Mouse (Mus musculus) CH12.LX (cell line): Measurements from ENCODE around the gene Nudt19. TPM values are rescaled to one million over a fixed set of nuclear protein-coding genes. Genes with fewer than 3 reads are reported as not detected.

Experiments
- DNase-seq: peaks from one replicate; pipeline ENCODE4 v3.0.0-alpha.2; 2013; ENCODE audit errors: extremely low read depth
- H3K27ac ChIP-seq: 2 replicates; pipeline ENCODE4 v1.5.1; 2012; ENCODE audit warnings: low read depth, mild to moderate bottlenecking, control low read depth, moderate library complexity; ENCODE audit not compliant: insufficient read depth
- H3K27me3 ChIP-seq: replicated peaks from 2 replicates; pipeline ENCODE3; 2012; ENCODE audit warnings: inconsistent platforms
- H3K36me3 ChIP-seq, 2 experiments: replicated peaks in 1 of 2; 2 replicates each; pipeline versions ENCODE3 to v1.6.1; 2012; ENCODE audit warnings: inconsistent platforms in 1 of 2, low read length in 1 of 2, mild to moderate bottlenecking in 1 of 2, mixed read lengths in 1 of 2, moderate library complexity in 1 of 2; ENCODE audit not compliant: control insufficient read depth in 1 of 2, insufficient read depth in 1 of 2
- H3K4me1 ChIP-seq, 2 experiments: 2 replicates each; pipeline ENCODE4 v1.6.1; 2012; ENCODE audit warnings: inconsistent platforms in 1 of 2, moderate library complexity in 1 of 2; ENCODE audit not compliant: insufficient read depth in 2 of 2, control insufficient read depth in 1 of 2
- H3K4me2 ChIP-seq: 2 replicates; pipeline ENCODE4 v1.6.1; 2012; ENCODE audit warnings: low read depth, mild to moderate bottlenecking, control low read depth; ENCODE audit not compliant: poor library complexity, insufficient read depth, severe bottlenecking
- H3K4me3 ChIP-seq, 3 experiments: fragments of 150-350 bp in 1 of 3; sonication (generic) in 1 of 3; replicated peaks in 1 of 3; 2 replicates each; pipeline versions ENCODE3 to v1.5.1; 2011 to 2012; ENCODE audit warnings: low read depth in 2 of 3, low read length in 2 of 3, mild to moderate bottlenecking in 2 of 3, moderate library complexity in 2 of 3, control low read depth in 1 of 3, improper control_type of control experiment in 1 of 3, inconsistent platforms in 1 of 3, mixed read lengths in 1 of 3; ENCODE audit not compliant: poor library complexity in 1 of 3
- H3K79me2 ChIP-seq: replicated peaks from 2 replicates; pipeline ENCODE4 v1.6.1; 2012; ENCODE audit warnings: mild to moderate bottlenecking, moderate library complexity; ENCODE audit not compliant: control insufficient read depth, poor library complexity, insufficient read depth, severe bottlenecking; ENCODE audit errors: extremely low read depth
- H3K9ac ChIP-seq: 2 replicates; pipeline ENCODE4 v1.6.1; 2012; ENCODE audit warnings: low read depth, mild to moderate bottlenecking, control low read depth, moderate library complexity; ENCODE audit not compliant: insufficient read depth
- H3K9me3 ChIP-seq: replicated peaks from 2 replicates; pipeline ENCODE3; 2012; ENCODE audit warnings: low read length, inconsistent platforms, mixed read lengths
- BHLHE40 ChIP-seq: IDR thresholded peaks from 2 replicates; pipeline ENCODE4 v1.6.1; 2011; ENCODE audit warnings: mild to moderate bottlenecking, low read depth, low read length, improper control_type of control experiment
- CHD1 ChIP-seq: IDR thresholded peaks from 2 replicates; pipeline ENCODE4 v1.6.1; 2012; ENCODE audit warnings: low read depth, low read length, improper control_type of control experiment, inconsistent platforms
- CHD2 ChIP-seq: IDR thresholded peaks from 2 replicates; pipeline ENCODE4 v1.6.1; 2011; ENCODE audit warnings: low read length, improper control_type of control experiment
- E2F4 ChIP-seq: IDR thresholded peaks from 2 replicates; pipeline ENCODE4 v1.6.1; 2011; ENCODE audit warnings: low read depth, low read length, improper control_type of control experiment; ENCODE audit not compliant: insufficient replicate concordance
- ELF1 ChIP-seq: IDR thresholded peaks from 2 replicates; pipeline ENCODE4 v1.6.1; 2014; ENCODE audit warnings: low read depth, mild to moderate bottlenecking, inconsistent platforms, low read length, improper control_type of control experiment
- EP300 ChIP-seq: IDR thresholded peaks from 2 replicates; pipeline ENCODE4 v1.6.1; 2011; ENCODE audit warnings: low read length, improper control_type of control experiment
- ETS1 ChIP-seq: conservative IDR thresholded peaks from 2 replicates; pipeline ENCODE4 v1.6.1; 2012; ENCODE audit warnings: low read depth, mild to moderate bottlenecking, inconsistent platforms, low read length, improper control_type of control experiment, moderate library complexity
- IRF4 ChIP-seq: IDR thresholded peaks from 2 replicates; pipeline ENCODE4 v1.6.1; 2014; ENCODE audit warnings: low read depth, mild to moderate bottlenecking, inconsistent platforms, low read length, improper control_type of control experiment
- JUN ChIP-seq: IDR thresholded peaks from 2 replicates; pipeline ENCODE4 v1.6.1; 2011; ENCODE audit warnings: low read depth, mild to moderate bottlenecking, low read length, improper control_type of control experiment, moderate library complexity; ENCODE audit not compliant: insufficient read depth
- MEF2A ChIP-seq: IDR thresholded peaks from 2 replicates; pipeline ENCODE4 v1.6.1; 2014; ENCODE audit warnings: low read depth, mild to moderate bottlenecking, inconsistent platforms, low read length, improper control_type of control experiment, borderline replicate concordance
- MXI1 ChIP-seq: IDR thresholded peaks from 2 replicates; pipeline ENCODE4 v1.6.1; 2011; ENCODE audit warnings: mild to moderate bottlenecking, low read depth, low read length, improper control_type of control experiment
- MYC ChIP-seq: IDR thresholded peaks from 2 replicates; pipeline ENCODE4 v1.6.1; 2011; ENCODE audit warnings: low read depth, mild to moderate bottlenecking, improper control_type of control experiment, low read length
- NRF1 ChIP-seq: IDR thresholded peaks from 2 replicates; pipeline ENCODE4 v1.6.1; 2014; ENCODE audit warnings: low read depth, mild to moderate bottlenecking, inconsistent platforms, low read length, improper control_type of control experiment, moderate library complexity
- PAX5 ChIP-seq: IDR thresholded peaks from 2 replicates; pipeline ENCODE4 v1.6.1; 2012; ENCODE audit warnings: low read length, inconsistent platforms, mixed read lengths
- POLR2A ChIP-seq: IDR thresholded peaks from 2 replicates; pipeline ENCODE4 v1.6.1; 2011; ENCODE audit warnings: low read depth, mild to moderate bottlenecking, improper control_type of control experiment, low read length
- TBP ChIP-seq: conservative IDR thresholded peaks from 2 replicates; pipeline ENCODE4 v1.6.1; 2011; ENCODE audit warnings: low read depth, low read length, improper control_type of control experiment
- TCF12 ChIP-seq: IDR thresholded peaks from 2 replicates; pipeline ENCODE4 v1.6.1; 2014; ENCODE audit warnings: low read depth, mild to moderate bottlenecking, inconsistent platforms, low read length, improper control_type of control experiment
- UBTF ChIP-seq: IDR thresholded peaks from 2 replicates; pipeline ENCODE4 v1.6.1; 2012; ENCODE audit warnings: low read depth, mild to moderate bottlenecking, inconsistent platforms, low read length, improper control_type of control experiment, moderate library complexity
- USF2 ChIP-seq: conservative IDR thresholded peaks from 2 replicates; pipeline ENCODE4 v1.6.1; 2011; ENCODE audit warnings: low read depth, low read length, improper control_type of control experiment
- ZC3H11A ChIP-seq: IDR thresholded peaks from 2 replicates; pipeline ENCODE4 v1.6.1; 2012; ENCODE audit warnings: low read depth, mild to moderate bottlenecking, inconsistent platforms, low read length, improper control_type of control experiment
- ZKSCAN1 ChIP-seq: IDR thresholded peaks from 2 replicates; pipeline ENCODE4 v1.6.1; 2012; ENCODE audit warnings: low read depth, inconsistent platforms, low read length, improper control_type of control experiment, borderline replicate concordance
- dilution Hi-C: fragments of 300-500 bp; cut with MboI; formaldehyde crosslinking; loops from 2 replicates; pipeline ENCODE4 v1.14.3; 2020; ENCODE audit warnings: low sequenced_read_pairs; ENCODE audit not compliant: extremely low pct_unique_long_range_greater_than_20kb, extremely low pct_ligation_motif_present
- in situ Hi-C: fragments of 300-500 bp; cut with MboI; formaldehyde crosslinking; loops from 3 replicates; pipeline ENCODE4 v1.14.3; 2019; ENCODE audit warnings: low sequenced_read_pairs, low pct_ligation_motif_present, low pct_unique_long_range_greater_than_20kb, mixed read lengths
- polyA plus RNA-seq: library from polyadenylated mRNA; unstranded; fragments of >175 nt; gene quantifications from 2 replicates; pipeline ENCODE4 v1.2.1, GENCODE M21; 2012; ENCODE audit warnings: low read depth; ENCODE audit not compliant: insufficient read length
- total RNA-seq, 2 experiments: library from RNA; depleted of rRNA; stranded (reverse); fragments of 300-350 nt in 1 of 2; fragments of >200 nt in 1 of 2; gene quantifications; 2 replicates each; pipeline ENCODE4 v1.2.3; 2012 to 2014

The Nudt19 gene
- total and polyA plus RNA-seq, 3 experiments: 29.8 to 130 (median 58.0) TPM

GRCm38 (mm10) chr7:35530026-35530425, 26.1 kb downstream of the Nudt19 start:
- in situ Hi-C loops: no loop called here
- Histone ChIP-seq H3K27me3 (no peaks in the 10 kb centered on the region), H3K36me3 (no peaks in the 10 kb centered on the region), H3K27ac (no peak overlapping the region), H3K4me3 (no peak overlapping the region), H3K9ac (no peak overlapping the region), H3K9me3 (no peaks in the 10 kb centered on the region), H3K79me2 (no peaks in the 10 kb centered on the region), H3K4me2 (no peak overlapping the region), H3K4me1 (no peaks in the 10 kb centered on the region; a peak in 1 of 4 replicates)
- DNase-seq: no peak
- dilution Hi-C loops: no loop called here
- TF ChIP-seq USF2 (no peak), JUN (no peak), MYC (no peak), BHLHE40 (no peak), TBP (no peak), CHD2 (no peak), ZKSCAN1 (no peak), ZC3H11A (no peak), E2F4 (no peak), ELF1 (no peak), CHD1 (no peak), TCF12 (no peak), NRF1 (no peak), PAX5 (no peak), UBTF (no peak), POLR2A (no peak), MEF2A (no peak)

- Histone ChIP-seq H3K9me3 (no peaks in the 10 kb centered on the region), H3K27me3 (no peaks in the 10 kb centered on the region), H3K4me1 (no peaks in the 10 kb centered on the region), H3K36me3 (no peaks in the 10 kb centered on the region), H3K9ac (no peak overlapping the region), H3K27ac (no peak overlapping the region), H3K79me2 (no peaks in the 10 kb centered on the region), H3K4me2 (no peak overlapping the region), H3K4me3 (no peak overlapping the region)
- TF ChIP-seq ETS1: no peak
- TF ChIP-seq TCF12: no peak
- no peak for TF ChIP-seq PAX5
- no peak for TF ChIP-seq CHD2
- TF ChIP-seq POLR2A: no peak
- no peak for TF ChIP-seq EP300
- no peak for TF ChIP-seq ZKSCAN1
- no peak for TF ChIP-seq IRF4
- no peak for TF ChIP-seq JUN
- no peak for TF ChIP-seq ZC3H11A
- TF ChIP-seq MXI1: no peak
- no peak for TF ChIP-seq TBP
- TF ChIP-seq NRF1: no peak
- in situ Hi-C loops: no loop called here
- no peak for DNase-seq
- dilution Hi-C loops: no loop called here
Measured at GRCm38 (mm10) chr7:35526795-35527194, 29.3 kb downstream of the Nudt19 start.
